Mouse (Mus musculus) A20 (cell line): ENCODE measurements at regions not wholly inside any gene's neighbourhood (a gene's known extent, or its start where the extent isn't known, plus 50 kb on each side); places are given as distances from the start of the nearest gene placed in this dataset.
A peak's percentile ranks its signal among the peaks of the same experiment; 100 is the strongest.

Experiments
- DNase-seq: peaks from one replicate; pipeline ENCODE4 v3.0.0-alpha.2; 2011; ENCODE audit warnings: low read depth, low spot score

GRCm38 (mm10) chr10:14231464-14231863 lies 265.6 kb downstream of the Hivep2 start:
- DNase-seq, result no peak

GRCm38 (mm10) chr10:14217284-14217683 lies 251.4 kb downstream of the Hivep2 start:
- no peak for DNase-seq

- DNase-seq, result no peak
Measured at GRCm38 (mm10) chr10:14216191-14216992, 250.5 kb downstream of the Hivep2 start.

GRCm38 (mm10) chr10:14215512-14215911 lies 249.6 kb downstream of the Hivep2 start:
- no peak for DNase-seq

GRCm38 (mm10) chr10:14213536-14213935 lies 247.7 kb downstream of the Hivep2 start:
- DNase-seq, result no peak

- no peak for DNase-seq
Measured at GRCm38 (mm10) chr10:14211926-14212325, 246.1 kb downstream of the Hivep2 start.

- DNase-seq, result no peak
Measured at GRCm38 (mm10) chr10:14211481-14211880, 245.6 kb downstream of the Hivep2 start.

GRCm38 (mm10) chr10:14210445-14210844 lies 244.6 kb downstream of the Hivep2 start:
- DNase-seq, result no peak

- DNase-seq, result no peak
Measured at GRCm38 (mm10) chr10:14210045-14210444, 244.2 kb downstream of the Hivep2 start.

- DNase-seq, result no peak
Measured at GRCm38 (mm10) chr10:14208206-14208605, 242.3 kb downstream of the Hivep2 start.

GRCm38 (mm10) chr10:14207616-14208015 lies 241.7 kb downstream of the Hivep2 start:
- DNase-seq, result peak; percentile 83

- DNase-seq, result no peak
Measured at GRCm38 (mm10) chr10:14207051-14207570, 241.2 kb downstream of the Hivep2 start.
